Mouse (Mus musculus): Measurements from ENCODE around the gene Nfatc2.

The Nfatc2 gene

DNA sequence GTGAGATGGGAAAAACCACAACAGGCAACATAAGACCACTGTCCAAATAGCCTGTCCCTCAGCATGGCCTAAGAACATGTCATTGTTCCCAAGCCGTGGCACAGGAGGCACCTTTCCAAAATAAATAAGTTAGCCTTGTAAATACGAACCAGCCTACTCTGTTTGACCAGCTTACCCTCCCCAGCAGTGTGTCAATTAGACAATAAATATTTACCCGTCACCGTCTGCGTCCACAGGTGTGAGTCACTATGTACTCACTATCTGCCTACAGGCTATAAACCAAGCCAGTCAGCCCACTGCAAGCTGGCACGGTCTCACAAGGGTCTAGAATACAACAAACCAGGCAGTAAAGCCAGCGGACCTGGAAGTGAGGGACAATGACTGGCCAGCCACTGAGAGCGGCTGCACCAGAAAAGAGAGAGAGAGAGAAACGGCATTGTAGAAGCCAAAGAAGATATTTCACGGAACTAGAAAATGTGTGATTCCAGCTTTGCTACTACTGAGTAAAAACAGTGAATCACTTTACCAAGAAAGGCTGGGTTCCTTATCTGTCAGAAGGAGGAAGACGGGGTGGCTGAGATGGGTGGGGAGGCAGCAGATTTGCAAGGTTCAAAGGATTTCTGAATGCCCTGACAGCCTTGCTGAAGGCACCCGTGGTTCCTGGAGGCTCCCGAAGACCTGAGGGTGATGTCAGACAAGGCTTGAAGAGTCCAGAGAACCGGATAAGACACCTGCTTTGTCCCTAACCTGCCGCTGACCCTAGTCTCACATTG is 69.2 kb downstream of the Nfatc2 start:
- no peak for DNase-seq (ENCODE audit: low read depth)

- DNase-seq (ENCODE audit: low read depth) = no peak
Observed at GRCm38 (mm10) chr2:168528551-168528950, 72.9 kb downstream of the Nfatc2 start.

DNA sequence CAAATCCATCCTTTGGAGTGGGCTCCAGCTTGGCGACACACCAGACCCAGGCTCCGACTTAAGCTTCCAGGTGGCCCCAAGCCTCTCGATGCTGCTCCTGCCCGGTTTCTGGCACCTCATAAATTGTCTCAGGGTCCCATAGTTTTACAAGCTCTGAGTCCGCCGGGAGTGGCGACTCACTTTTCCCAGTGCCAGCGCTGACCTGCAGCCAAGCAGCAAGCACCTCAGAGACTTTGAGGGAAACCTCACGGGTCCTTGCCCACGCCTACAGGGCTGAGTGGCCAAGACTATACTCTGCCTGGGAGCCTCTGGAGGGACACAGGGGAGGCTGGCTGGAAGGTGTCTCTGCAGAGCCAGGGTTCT is 74.0 kb downstream of the Nfatc2 start:
- DNase-seq (ENCODE audit: low read depth) = no peak

GRCm38 (mm10) chr2:168526547-168527429 is 74.7 kb downstream of the Nfatc2 start:
- no peak for DNase-seq (ENCODE audit: low read depth)

- DNase-seq (ENCODE audit: low read depth) = no peak
Observed at GRCm38 (mm10) chr2:168525391-168526154, 75.9 kb downstream of the Nfatc2 start.

GRCm38 (mm10) chr2:168524905-168525381 is 76.5 kb downstream of the Nfatc2 start:
- peak; percentile 36 for DNase-seq (ENCODE audit: low read depth)

DNA sequence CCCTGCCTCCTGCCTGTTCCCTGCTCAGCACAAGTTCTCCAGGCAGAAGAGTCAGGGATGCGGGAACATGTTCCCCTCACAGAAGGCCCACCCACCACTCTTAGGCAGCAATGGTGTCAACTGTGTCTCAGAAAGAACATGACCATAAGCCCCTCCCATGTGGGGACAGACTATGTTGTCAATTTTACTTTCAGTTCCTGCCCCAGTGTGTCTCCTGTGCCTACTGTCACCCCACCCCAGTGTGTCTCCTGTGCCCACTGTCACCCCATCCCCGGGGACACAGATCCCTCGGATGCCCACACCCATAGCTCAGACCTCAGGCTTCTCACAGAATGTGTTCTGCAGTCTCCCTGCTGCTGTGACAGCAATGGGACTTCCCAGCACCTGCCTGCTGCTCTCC is 79.2 kb downstream of the Nfatc2 start:
- DNase-seq (ENCODE audit: low read depth) = no peak

- DNase-seq (ENCODE audit: low read depth) = no peak
Observed at GRCm38 (mm10) chr2:168520771-168521170, 80.7 kb downstream of the Nfatc2 start.

DNA sequence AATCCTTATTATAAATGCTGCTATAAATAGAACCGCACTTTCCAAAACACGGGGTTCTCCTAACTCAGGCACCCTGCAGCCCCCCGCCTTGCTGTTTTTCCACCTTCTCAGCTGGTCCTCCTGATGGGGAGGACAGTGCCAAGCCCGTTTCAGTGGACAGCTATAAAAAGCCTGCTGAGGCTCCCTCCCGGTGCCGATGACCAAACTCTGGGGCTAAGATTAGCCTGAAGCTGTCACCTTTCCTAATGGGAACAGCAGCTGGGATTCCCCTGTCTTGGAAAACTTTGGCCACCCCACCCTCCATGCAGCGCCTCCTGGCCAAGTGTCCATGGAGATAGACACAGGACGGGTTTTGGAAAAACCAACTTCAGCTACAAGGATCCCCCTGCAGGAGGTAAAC is 81.9 kb downstream of the Nfatc2 start:
- DNase-seq (ENCODE audit: low read depth) = no peak

DNA sequence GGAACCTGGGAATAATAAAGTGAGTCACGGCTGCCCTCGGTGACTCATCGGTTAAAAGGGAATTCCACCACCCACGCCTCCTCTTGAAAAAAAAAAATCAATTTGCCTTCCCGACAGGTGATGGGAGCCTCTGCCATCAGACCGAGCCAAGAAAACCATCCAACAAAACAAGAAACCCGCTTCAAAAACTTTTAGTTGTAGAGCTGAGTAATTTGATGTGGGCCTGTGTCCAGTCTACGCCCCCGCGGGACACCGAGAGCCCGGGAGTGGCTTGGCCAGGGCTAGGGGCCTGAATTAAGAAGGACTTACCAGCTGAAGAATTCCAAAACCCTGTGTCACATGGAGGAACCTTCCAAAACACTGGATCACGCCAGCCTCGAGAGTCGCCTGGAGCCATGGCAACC is 83.2 kb downstream of the Nfatc2 start:
- DNase-seq (ENCODE audit: low read depth) = no peak

DNA sequence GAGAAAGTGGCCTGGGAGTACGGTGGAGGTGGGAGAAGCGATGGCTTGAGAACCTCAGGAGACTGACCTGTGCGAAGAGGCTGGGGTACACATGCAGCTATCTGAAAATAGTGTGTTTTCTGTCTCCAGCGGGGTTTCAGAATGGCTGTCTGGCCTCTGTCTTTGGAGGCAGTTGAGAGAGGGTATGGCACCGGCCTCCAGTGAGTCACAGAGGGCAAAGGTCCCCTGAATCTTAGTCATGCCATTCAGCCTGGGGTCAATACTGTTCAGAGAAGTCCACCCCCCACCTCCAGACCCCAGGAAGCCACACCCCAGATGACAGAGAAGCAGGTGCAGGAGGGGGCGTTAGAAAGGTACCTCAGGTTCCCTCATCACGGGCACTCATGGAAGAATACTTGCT is 83.7 kb downstream of the Nfatc2 start:
- no peak for DNase-seq (ENCODE audit: low read depth)

GRCm38 (mm10) chr2:168516717-168517116 is 84.7 kb downstream of the Nfatc2 start:
- peak; percentile 23 for DNase-seq (ENCODE audit: low read depth)

DNA sequence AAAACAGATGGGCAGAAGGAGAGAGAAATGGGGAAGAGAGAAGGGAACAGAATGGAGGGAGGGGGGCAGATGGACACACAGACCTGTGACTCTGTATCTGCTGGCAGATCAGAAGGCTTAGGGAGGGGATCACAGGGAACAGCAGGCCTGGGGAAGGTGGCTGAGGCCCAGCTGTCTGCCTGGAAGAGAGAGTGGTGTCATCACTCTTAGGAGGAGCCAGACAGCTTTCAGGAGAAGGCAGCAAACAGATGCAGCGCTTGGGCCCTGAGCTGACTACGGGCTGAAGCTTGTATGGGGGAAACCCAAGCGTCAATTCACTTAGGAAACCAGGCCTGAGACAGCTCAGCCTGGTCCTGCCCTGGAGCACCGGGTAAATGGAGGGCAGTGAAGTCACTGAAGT is 86.0 kb downstream of the Nfatc2 start:
- DNase-seq (ENCODE audit: low read depth) = no peak

DNA sequence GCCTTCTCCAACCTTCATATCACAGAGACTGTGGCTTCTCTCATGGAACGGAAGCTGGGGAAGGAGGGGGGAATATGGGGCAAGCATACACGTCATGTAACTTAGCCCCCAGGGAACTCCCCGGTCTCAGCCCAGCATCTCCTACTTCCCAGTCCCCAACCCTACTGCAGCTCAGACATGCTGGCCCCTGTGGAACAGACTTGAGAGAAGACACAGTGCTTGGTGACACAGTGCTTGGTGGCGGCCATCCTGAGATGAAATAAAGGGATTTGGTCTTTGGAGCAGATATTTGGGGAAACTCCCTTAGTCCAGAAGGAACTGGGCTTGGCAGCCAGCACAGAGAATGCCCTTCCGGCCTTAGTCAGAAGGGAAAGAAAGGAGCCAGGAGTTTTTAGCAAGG is 87.3 kb downstream of the Nfatc2 start:
- no peak for DNase-seq (ENCODE audit: low read depth)

DNA sequence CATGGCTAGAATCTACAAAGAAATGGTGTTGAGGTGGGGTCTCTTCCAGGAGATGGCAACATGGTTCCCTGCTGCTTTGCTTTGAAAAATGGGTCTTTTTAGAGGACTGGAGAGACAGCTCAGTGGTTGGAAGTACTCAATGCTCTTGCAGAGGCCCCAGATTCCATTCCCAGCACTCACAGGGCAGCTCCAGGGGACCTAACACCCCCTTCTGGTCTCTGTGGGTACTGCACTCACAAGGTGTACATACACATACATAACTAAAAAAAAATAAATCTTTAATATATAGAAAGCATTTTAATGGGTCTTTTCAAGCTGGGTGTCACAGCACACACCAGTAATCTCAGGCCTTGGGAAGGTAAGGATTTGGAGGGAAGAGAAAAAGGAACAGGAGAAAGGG is 89.9 kb downstream of the Nfatc2 start:
- peak; percentile 20 for DNase-seq (ENCODE audit: low read depth)

DNA sequence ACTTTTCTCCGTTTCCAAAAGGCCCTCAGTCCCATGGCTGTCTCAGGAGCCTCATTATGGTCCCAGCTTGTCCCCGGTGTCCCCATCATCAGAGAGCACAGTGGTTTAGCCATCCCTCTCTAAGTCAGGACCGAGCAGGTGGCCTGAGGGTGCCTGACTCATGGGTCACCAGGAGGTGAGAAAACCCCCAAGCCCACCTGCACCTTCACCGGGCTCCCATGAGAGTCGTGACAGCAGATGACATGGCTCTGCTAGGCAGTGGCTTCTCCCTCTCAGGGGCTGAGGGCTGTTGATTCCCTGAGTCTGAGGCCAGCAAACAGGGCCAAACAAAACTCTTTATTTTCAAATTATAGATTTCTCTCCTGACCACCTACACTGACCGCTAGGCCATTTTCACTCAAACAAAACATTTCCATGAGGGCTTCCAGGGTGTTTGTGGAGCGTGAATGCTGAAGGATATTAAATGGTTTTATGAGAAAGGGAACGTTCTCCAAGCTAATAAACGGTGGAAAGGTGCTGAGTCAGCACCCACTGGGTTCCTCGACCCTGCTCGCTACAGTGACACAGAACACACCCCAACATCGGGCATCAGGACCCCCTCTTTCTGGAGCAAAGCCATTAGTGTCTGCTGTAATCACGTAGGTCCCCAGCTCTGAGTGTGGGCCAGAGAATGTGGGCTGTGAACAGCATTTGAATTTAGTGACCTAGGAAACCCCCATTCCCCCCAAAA is 92.8 kb downstream of the Nfatc2 start:
- no peak for DNase-seq (ENCODE audit: low read depth)

- no peak for DNase-seq (ENCODE audit: low read depth)
Observed at GRCm38 (mm10) chr2:168504431-168505182, 96.8 kb downstream of the Nfatc2 start.

DNA sequence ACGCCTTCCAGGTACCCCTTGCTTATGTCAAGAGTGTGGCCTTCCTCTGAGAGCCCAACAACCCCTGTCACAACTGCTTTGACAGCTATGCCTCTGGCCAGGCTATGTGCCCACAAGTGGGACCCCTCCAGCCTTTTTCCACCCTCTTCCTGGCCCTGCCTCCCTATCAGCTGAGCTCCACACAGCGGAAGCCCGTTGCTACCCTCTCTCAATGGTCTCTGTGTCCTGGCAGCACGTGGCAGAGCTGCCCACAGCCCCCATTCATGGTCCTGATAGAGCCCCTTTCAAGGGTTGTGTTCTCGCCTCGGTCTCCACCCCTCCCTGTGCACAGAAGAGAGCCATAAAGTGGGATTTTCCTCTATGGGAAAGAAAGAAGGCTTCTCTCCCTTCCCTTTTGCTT is 97.7 kb downstream of the Nfatc2 start:
- DNase-seq (ENCODE audit: low read depth) = no peak

DNA sequence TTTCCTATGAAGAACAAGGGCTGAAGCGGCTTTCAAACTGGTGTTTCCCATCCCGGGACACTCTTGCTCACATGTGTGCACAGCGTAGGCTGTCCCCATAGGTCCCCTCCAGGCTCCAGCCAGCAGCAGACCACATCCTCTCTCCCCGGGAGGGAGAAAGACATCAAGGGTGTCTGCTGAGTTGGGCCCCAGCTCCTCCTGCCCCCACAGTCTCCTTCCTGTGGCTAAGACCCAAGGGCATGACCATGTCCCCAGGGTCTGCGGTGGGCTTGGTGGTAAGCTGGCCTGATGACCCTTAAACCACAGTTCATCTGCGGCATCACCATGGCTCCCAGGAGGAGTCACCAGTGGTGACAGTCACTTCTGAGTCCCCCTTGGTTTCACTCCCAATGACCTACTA is 100.7 kb downstream of the Nfatc2 start:
- no peak for DNase-seq (ENCODE audit: low read depth)

- no peak for DNase-seq (ENCODE audit: low read depth)
Observed at GRCm38 (mm10) chr2:168500244-168500643, 101.2 kb downstream of the Nfatc2 start.

- no peak for DNase-seq (ENCODE audit: low read depth)
Observed at GRCm38 (mm10) chr2:168491791-168492190, 109.7 kb downstream of the Nfatc2 start.
